8 mouse cellular contexts compared by ENCODE assay signal in the genomic region with DNA sequence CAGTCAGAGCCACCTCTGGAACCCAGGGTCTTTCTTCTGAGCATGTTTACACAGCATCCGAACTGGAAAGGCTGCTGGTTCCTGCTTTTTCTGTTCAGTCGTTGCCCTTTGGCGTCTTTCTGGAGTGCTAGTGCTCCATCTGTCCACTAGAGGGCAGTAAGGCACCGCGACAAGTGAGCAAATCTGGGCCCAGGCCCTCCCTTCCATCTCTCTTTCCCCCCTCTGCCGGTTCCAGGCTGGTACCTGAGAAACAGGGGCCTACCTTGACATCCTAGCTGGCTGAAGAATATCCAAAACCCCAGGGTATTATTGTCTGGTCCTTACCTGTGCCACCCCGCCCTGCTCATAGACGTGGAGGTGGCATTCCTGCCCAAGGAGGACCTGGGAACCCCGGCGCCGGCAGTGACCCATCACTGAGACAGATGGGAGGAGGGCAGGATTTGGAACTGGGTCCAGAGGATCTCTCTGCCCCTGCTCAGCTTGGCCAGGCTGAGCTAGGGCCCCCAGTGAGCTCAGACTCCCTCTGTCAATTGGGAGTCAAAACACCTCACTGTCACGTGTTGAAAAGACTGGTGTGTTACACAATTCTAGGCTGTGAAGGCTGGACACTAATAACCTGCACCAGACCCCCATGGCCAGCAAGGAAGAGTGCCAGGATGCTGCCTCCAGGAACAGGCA. TPM values are rescaled to one million over a fixed set of nuclear protein-coding genes. Genes with fewer than 3 reads are reported as not detected.
DNase-seq lines count a peak whose midpoint lies in the region; ATAC-seq lines count a peak whose summit lies in the region.
"Had no signal": no experiment of that assay in that cellular context is flagged by ENCODE, and none has a peak within 500 bp of the region (broad histone marks: within the 10 kb centered on the region; RNA-seq: fewer than 3 reads in every experiment).

No protein-coding gene starts in this region.

- 26% methylated on average over 12 of the region's 12 CpGs for WGBS in forebrain, embryonic 14.5 days

- H3K36me3 ChIP-seq in forebrain, embryonic 14.5 days (ENCODE audit: control insufficient read depth, insufficient read depth, low read length), result no peaks in the 10 kb centered on the region
- H3K36me3 ChIP-seq: midbrain, embryonic 12.5 days had no signal

- H3K27me3 ChIP-seq in forebrain, embryonic 14.5 days (replicated peaks; ENCODE audit: control insufficient read depth, insufficient read depth, low read length), result no peaks in the 10 kb centered on the region

- H3K27ac ChIP-seq in forebrain, embryonic 14.5 days (ENCODE audit: low read depth, low read length), result no peak overlapping the region
- H3K27ac ChIP-seq: midbrain, embryonic 12.5 days had no signal

- H3K4me3 ChIP-seq in forebrain, embryonic 14.5 days (ENCODE audit: low read depth, low read length), result no peak overlapping the region
- H3K4me3 ChIP-seq: midbrain, embryonic 12.5 days had no signal

- DNase-seq in Muller cell, postnatal 12 days (ENCODE audit: inconsistent ontology term), result peak; percentile 63
- DNase-seq in c-Kit-positive CD71-positive TER-119-positive erythroid progenitor cells, embryonic 14.5 days (ENCODE audit: low spot score), result peak; percentile 63
- peak; percentile 91 for DNase-seq in forebrain, embryonic 14.5 days (ENCODE audit: low spot score)
- DNase-seq in layer of hippocampus, postnatal 14 days (ENCODE audit: low spot score in 2 of 2), result peak; percentile 81 to 91
- DNase-seq in right cerebral cortex, postnatal 36 days (ENCODE audit: low spot score in 2 of 2), result peak; percentile 55

- H3K9me3 ChIP-seq in forebrain, embryonic 14.5 days (replicated peaks; ENCODE audit: control insufficient read depth, low read length), result no peaks in the 10 kb centered on the region
- H3K9me3 ChIP-seq: midbrain, embryonic 12.5 days had no signal

- no peak overlapping the region for H3K4me2 ChIP-seq in forebrain, embryonic 14.5 days (ENCODE audit: low read length)
- H3K4me2 ChIP-seq: midbrain, embryonic 12.5 days had no signal

- peaks cover 6% of the 10 kb centered on the region for H3K4me1 ChIP-seq in forebrain, embryonic 14.5 days (ENCODE audit: control insufficient read depth, insufficient read depth, low read length)

- ATAC-seq in forebrain, embryonic 14.5 days, result peak; percentile 52; the same call in 1 of the 2 replicates
- ATAC-seq in hematopoietic stem cell, adult 5-6 weeks (replicated peaks in 1 of 2; ENCODE audit: insufficient read depth in 1 of 2, low FRiP score in 2 of 2, low TSS enrichment in 1 of 2, low read depth in 1 of 2, poor library complexity in 2 of 2, severe bottlenecking in 2 of 2), result peak; percentile 54 to 60; a peak in 3 of 4 replicates
- peak; percentile 76 for ATAC-seq in megakaryocyte, adult 5-6 weeks (ENCODE audit: poor library complexity, severe bottlenecking)

- peak overlapping the region; percentile 8; the same call in 1 of the 2 replicates for H3K9ac ChIP-seq in forebrain, embryonic 14.5 days (ENCODE audit: low read length)
- H3K9ac ChIP-seq: midbrain, embryonic 12.5 days had no signal

RNA-seq across cellular contexts. Expression of gene Tha1, which starts 2.5 kb away (rescaled TPM):
- polyA plus RNA-seq in forebrain, embryonic 14.5 days (2014; fragmentation: Nextera tagmentation; extraction: Ambion mirVana), result 3.3 and 3.4 TPM in 2 replicates
- 5.4 and 5.9 TPM in 2 replicates for total RNA-seq in hematopoietic stem cell, adult 5-6 weeks (2017)
- total RNA-seq in layer of hippocampus, postnatal 14 days (2021), result 1 to 10 TPM; 3.1 to 3.5 TPM
- 1.4 and 1.8 TPM in 2 replicates for total RNA-seq in megakaryocyte, adult 5-6 weeks (2015)
- 0.89 and 1.1 TPM in 2 replicates for total RNA-seq in megakaryocyte, adult 5-6 weeks (2017)

RNA-seq across cellular contexts. Expression of gene Tmem235, which starts 10.3 kb away (rescaled TPM):
- polyA plus RNA-seq in forebrain, embryonic 14.5 days (2014; fragmentation: Nextera tagmentation; extraction: Ambion mirVana), result not detected in 2 replicates
- total RNA-seq in hematopoietic stem cell, adult 5-6 weeks (2017), result not detected in 2 replicates
- not detected for total RNA-seq in layer of hippocampus, postnatal 14 days (2021)
- total RNA-seq in megakaryocyte, adult 5-6 weeks (2015), result not detected in 2 replicates
- not detected in 2 replicates for total RNA-seq in megakaryocyte, adult 5-6 weeks (2017)
- polyA plus RNA-seq: midbrain, embryonic 12.5 days had no signal

RNA-seq across cellular contexts. Expression of gene Birc5, which starts 21.8 kb away (rescaled TPM):
- polyA plus RNA-seq in forebrain, embryonic 14.5 days (2014; fragmentation: Nextera tagmentation; extraction: Ambion mirVana), result 106 and 145 TPM in 2 replicates
- total RNA-seq in hematopoietic stem cell, adult 5-6 weeks (2017), result 114 and 124 TPM in 2 replicates
- total RNA-seq in layer of hippocampus, postnatal 14 days (2021), result 1 to 10 TPM; 2.1 to 3.4 TPM
- total RNA-seq in megakaryocyte, adult 5-6 weeks (2015), result 220 and 258 TPM in 2 replicates
- total RNA-seq in megakaryocyte, adult 5-6 weeks (2017), result 232 and 240 TPM in 2 replicates

RNA-seq across cellular contexts. Expression of gene Tk1, which starts 44.9 kb away (rescaled TPM):
- polyA plus RNA-seq in forebrain, embryonic 14.5 days (2014; fragmentation: Nextera tagmentation; extraction: Ambion mirVana), result 44.9 and 67.8 TPM in 2 replicates
- total RNA-seq in hematopoietic stem cell, adult 5-6 weeks (2017), result 40.1 and 49.0 TPM in 2 replicates
- 1 to 10 TPM; 1.6 to 3.3 TPM for total RNA-seq in layer of hippocampus, postnatal 14 days (2021)
- total RNA-seq in megakaryocyte, adult 5-6 weeks (2015), result 126 and 127 TPM in 2 replicates
- total RNA-seq in megakaryocyte, adult 5-6 weeks (2017), result 60.0 and 73.7 TPM in 2 replicates

RNA-seq across cellular contexts. Expression of gene Afmid, which starts 45.1 kb away (rescaled TPM):
- 4.4 and 5.7 TPM in 2 replicates for polyA plus RNA-seq in forebrain, embryonic 14.5 days (2014; fragmentation: Nextera tagmentation; extraction: Ambion mirVana)
- total RNA-seq in hematopoietic stem cell, adult 5-6 weeks (2017), result 3.9 and 4.5 TPM in 2 replicates
- 1 to 10 TPM; 4.2 to 4.5 TPM for total RNA-seq in layer of hippocampus, postnatal 14 days (2021)
- total RNA-seq in megakaryocyte, adult 5-6 weeks (2015), result 2.4 and 3.0 TPM in 2 replicates
- total RNA-seq in megakaryocyte, adult 5-6 weeks (2017), result 2.8 and 4.7 TPM in 2 replicates

Comparison
In these comparisons a context has a peak if more than half of its experiments do, and no peak if none do; other contexts are left out.
1. RNA of gene Birc5, which starts 21.8 kb away (total RNA-seq): 220 to 258 TPM in megakaryocyte, adult 5-6 weeks and 114 to 124 TPM in hematopoietic stem cell, adult 5-6 weeks; 2.1 to 3.4 TPM in layer of hippocampus, postnatal 14 days; every median in the first group is over 10 times any median in the second.
2. Peak in every context shown above with its lines, with median percentiles within 50 percentile points of each other: DNase-seq and ATAC-seq.